Mouse (Mus musculus) heart, embryonic 13.5 days (tissue): ENCODE measurements at regions not wholly inside any gene's neighbourhood (a gene's known extent, or its start where the extent isn't known, plus 50 kb on each side); places are given as distances from the start of the nearest gene placed in this dataset.

ENCODE experiments used
- ATAC-seq: fragments of 200-750 bp; cut with Nextera tagmentation; 2 replicates; pipeline ENCODE4 v1.8.0; 2017; ENCODE audit warnings: moderate TSS enrichment; ENCODE audit not compliant: insufficient number of reproducible peaks, low FRiP score, low TSS enrichment; ENCODE audit errors: extremely low read depth
- H3K27ac ChIP-seq: fragments of 300-500 bp; sonication (generic); replicated peaks from 2 replicates; pipeline ENCODE4 v1.5.1; 2015; ENCODE audit warnings: moderate library complexity, mild to moderate bottlenecking, inconsistent platforms
- H3K27me3 ChIP-seq: fragments of 300-500 bp; sonication (generic); replicated peaks from 2 replicates; pipeline ENCODE4 v1.6.1; 2015; ENCODE audit warnings: mild to moderate bottlenecking, inconsistent platforms
- H3K36me3 ChIP-seq: fragments of 300-500 bp; sonication (generic); 2 replicates; pipeline ENCODE4 v1.6.1; 2015; ENCODE audit warnings: mild to moderate bottlenecking, inconsistent platforms
- H3K4me1 ChIP-seq: fragments of 300-500 bp; sonication (generic); 2 replicates; pipeline ENCODE4 v1.6.1; 2015; ENCODE audit warnings: inconsistent platforms
- H3K4me2 ChIP-seq: fragments of 300-500 bp; sonication (generic); 2 replicates; pipeline ENCODE4 v1.6.1; 2015; ENCODE audit warnings: inconsistent platforms, mild to moderate bottlenecking, moderate library complexity
- H3K4me3 ChIP-seq: fragments of 300-500 bp; sonication (generic); 2 replicates; pipeline ENCODE4 v1.5.1; 2015; ENCODE audit warnings: moderate library complexity, mild to moderate bottlenecking, inconsistent platforms
- H3K9ac ChIP-seq: fragments of 300-500 bp; sonication (generic); 2 replicates; pipeline ENCODE4 v1.6.1; 2015; ENCODE audit warnings: inconsistent platforms, mild to moderate bottlenecking, moderate library complexity
- H3K9me3 ChIP-seq: fragments of 300-500 bp; sonication (generic); 2 replicates; pipeline ENCODE4 v1.6.1; 2016; ENCODE audit warnings: inconsistent platforms
- WGBS: fragments of 180-500 bp; shearing (Covaris S2); methylation state at CpG from one replicate; pipeline ENCODE4 v1.1.7; 2015; ENCODE audit warnings: mixed read lengths; 5-methylcytosine and 5-hydroxymethylcytosine counted together

GRCm38 (mm10) chr9:13978842-13979241 lies 151.3 kb downstream of the Fam76b start:
- no peak overlapping the region for H3K4me3 ChIP-seq
- H3K4me1 ChIP-seq, result 0 out of 2 replicates have a peak, but pooled peaks cover 3% of the 10 kb centered on the region
- no peaks in the 10 kb centered on the region for H3K36me3 ChIP-seq
- no peak overlapping the region for H3K27ac ChIP-seq
- no peak overlapping the region for H3K4me2 ChIP-seq
- H3K9me3 ChIP-seq, result no peaks in the 10 kb centered on the region
- H3K27me3 ChIP-seq, result no peaks in the 10 kb centered on the region
- ATAC-seq, result no peak
- H3K9ac ChIP-seq, result no peak overlapping the region
- 53% methylated on average over 6 of the region's 6 CpGs for WGBS

DNA sequence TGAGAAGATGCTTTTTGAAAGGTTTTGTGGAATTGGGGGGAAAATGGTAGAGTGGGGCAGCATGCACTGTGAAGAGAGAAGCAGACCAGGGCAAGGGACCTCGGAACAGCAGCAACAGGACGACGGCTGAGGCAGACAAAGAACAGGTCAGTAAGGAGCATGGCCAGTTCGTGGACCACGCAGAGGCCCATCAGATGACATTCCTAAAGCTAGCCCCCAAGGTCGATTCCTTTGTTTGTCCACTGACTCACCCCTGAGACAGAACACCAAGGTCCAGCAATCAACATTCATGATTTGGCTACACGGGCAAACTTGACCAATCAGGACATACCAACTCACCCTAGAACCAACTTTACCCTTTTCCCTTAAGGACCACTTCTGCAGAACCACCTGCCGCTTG lies 160.0 kb downstream of the Fam76b start:
- Histone ChIP-seq H3K4me1 (peaks cover 12% of the 10 kb centered on the region; the same call in 1 of the 2 replicates), H3K27me3 (no peaks in the 10 kb centered on the region; the same call in 1 of the 2 replicates), H3K27ac (no peak overlapping the region), H3K36me3 (no peaks in the 10 kb centered on the region), H3K9me3 (no peaks in the 10 kb centered on the region), H3K4me2 (no peak overlapping the region), H3K4me3 (no peak overlapping the region), H3K9ac (no peak overlapping the region)
- WGBS, result 76% methylated on average over 8 of the region's 8 CpGs
- no peak for ATAC-seq

GRCm38 (mm10) chr9:13988901-13989300 lies 161.4 kb downstream of the Fam76b start:
- Histone ChIP-seq H3K27me3 (peaks cover 8% of the 10 kb centered on the region; the same call in 1 of the 2 replicates), H3K4me1 (peaks cover 12% of the 10 kb centered on the region; the same call in 1 of the 2 replicates), H3K36me3 (no peaks in the 10 kb centered on the region), H3K27ac (peak overlapping the region; percentile 44; the same call in 1 of the 2 replicates), H3K9ac (no peak overlapping the region), H3K9me3 (no peaks in the 10 kb centered on the region), H3K4me3 (no peak overlapping the region), H3K4me2 (0 out of 2 replicates have a peak overlapping the region, but pooled peaks have one; percentile 4)
- WGBS, result 52% methylated on average over 4 of the region's 4 CpGs
- ATAC-seq, result no peak

- 64% methylated on average over 7 of the region's 7 CpGs for WGBS
- Histone ChIP-seq H3K9ac (no peak overlapping the region), H3K4me2 (no peak overlapping the region), H3K27me3 (peaks cover 11% of the 10 kb centered on the region; the same call in 1 of the 2 replicates), H3K27ac (no peak overlapping the region), H3K36me3 (no peaks in the 10 kb centered on the region), H3K9me3 (no peaks in the 10 kb centered on the region), H3K4me1 (peaks cover 12% of the 10 kb centered on the region; the same call in 1 of the 2 replicates), H3K4me3 (no peak overlapping the region)
- no peak for ATAC-seq
Observed at GRCm38 (mm10) chr9:13990960-13991359, 163.4 kb downstream of the Fam76b start.

GRCm38 (mm10) chr9:13992728-13993127 lies 165.2 kb downstream of the Fam76b start:
- 71% methylated on average over 6 of the region's 6 CpGs for WGBS
- Histone ChIP-seq H3K9me3 (no peaks in the 10 kb centered on the region), H3K27me3 (peaks cover 11% of the 10 kb centered on the region), H3K9ac (no peak overlapping the region), H3K4me1 (peaks cover 12% of the 10 kb centered on the region; the same call in 1 of the 2 replicates), H3K4me3 (no peak overlapping the region), H3K36me3 (no peaks in the 10 kb centered on the region), H3K27ac (no peak overlapping the region), H3K4me2 (no peak overlapping the region)
- ATAC-seq, result no peak

DNA sequence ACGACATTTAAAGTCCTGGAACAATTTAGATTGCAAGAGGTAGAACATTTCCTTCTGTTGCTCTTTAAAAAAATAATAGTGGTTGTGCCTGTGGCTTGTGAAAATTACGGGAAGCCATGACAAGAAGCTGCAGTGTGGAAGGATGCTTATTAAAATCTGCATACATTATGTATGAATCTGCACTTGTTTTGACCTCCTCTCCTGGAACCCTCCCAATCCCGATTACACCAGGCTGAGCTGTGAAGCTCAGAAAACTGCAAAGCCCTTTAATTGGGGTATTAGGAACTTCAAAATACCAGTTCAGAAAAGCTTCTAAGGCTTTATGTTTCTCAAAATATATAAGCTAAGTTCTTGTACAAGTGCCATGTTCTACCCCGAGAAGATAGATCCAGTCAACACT lies 171.8 kb downstream of the Fam76b start:
- H3K9ac ChIP-seq, result no peak overlapping the region
- H3K4me1 ChIP-seq, result no peaks in the 10 kb centered on the region
- H3K36me3 ChIP-seq, result no peaks in the 10 kb centered on the region
- no peak overlapping the region for H3K4me3 ChIP-seq
- no peak for ATAC-seq
- H3K4me2 ChIP-seq, result no peak overlapping the region
- WGBS, result 71% methylated on average over 4 of the region's 4 CpGs
- H3K27me3 ChIP-seq, result peaks cover 13% of the 10 kb centered on the region
- H3K27ac ChIP-seq, result no peak overlapping the region
- no peaks in the 10 kb centered on the region for H3K9me3 ChIP-seq

DNA sequence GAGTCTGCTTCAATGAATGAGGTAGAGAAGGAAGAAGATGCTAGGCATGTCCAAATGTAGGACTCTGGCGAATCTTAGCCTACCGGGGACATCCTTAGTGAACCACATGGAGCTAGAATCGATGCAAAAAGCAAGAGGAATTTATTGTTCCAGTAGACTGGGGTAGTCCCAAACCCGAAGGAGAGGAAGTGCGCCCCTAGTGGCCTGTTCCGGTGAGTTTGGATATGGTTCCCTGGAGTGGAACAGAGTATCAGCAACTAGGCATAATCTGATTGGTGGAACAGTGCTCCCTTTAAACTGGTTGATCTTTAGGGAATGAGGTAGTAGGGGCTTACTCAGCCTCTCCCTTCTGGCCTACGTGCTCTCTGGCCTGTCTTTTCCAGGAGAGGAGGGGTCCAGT lies 174.0 kb downstream of the Fam76b start:
- H3K27ac ChIP-seq, result no peak overlapping the region
- H3K4me2 ChIP-seq, result no peak overlapping the region
- no peaks in the 10 kb centered on the region for H3K36me3 ChIP-seq
- 63% methylated on average over 7 of the region's 7 CpGs for WGBS
- no peak overlapping the region for H3K4me3 ChIP-seq
- ATAC-seq, result no peak
- no peak overlapping the region for H3K9ac ChIP-seq
- H3K9me3 ChIP-seq, result no peaks in the 10 kb centered on the region
- H3K4me1 ChIP-seq, result peaks cover 14% of the 10 kb centered on the region
- H3K27me3 ChIP-seq, result peaks cover 11% of the 10 kb centered on the region

DNA sequence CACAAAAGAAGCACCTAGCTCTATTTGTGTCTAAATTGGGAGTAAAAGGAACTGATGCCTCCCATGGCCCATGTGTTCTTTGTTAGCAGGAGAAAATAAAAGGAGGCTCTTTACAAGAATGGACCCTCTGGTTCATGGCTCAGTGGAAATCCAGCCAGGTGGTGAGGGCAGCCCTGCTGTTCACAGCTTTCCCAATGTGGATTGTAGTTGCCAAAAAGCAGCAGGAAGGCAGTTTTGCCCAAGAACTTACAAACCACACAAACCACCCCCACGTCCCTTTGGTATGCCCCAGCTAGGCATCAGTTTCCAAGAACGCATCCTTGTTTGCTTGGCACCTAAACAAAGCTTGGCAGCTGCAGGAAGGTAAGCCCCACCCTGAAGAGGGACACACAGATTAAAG lies 174.7 kb downstream of the Fam76b start:
- no peak overlapping the region for H3K9ac ChIP-seq
- no peak overlapping the region for H3K4me3 ChIP-seq
- no peak overlapping the region for H3K4me2 ChIP-seq
- WGBS, result 70% methylated on average over 2 of the region's 2 CpGs
- no peaks in the 10 kb centered on the region for H3K9me3 ChIP-seq
- no peak for ATAC-seq
- H3K27ac ChIP-seq, result no peak overlapping the region
- H3K36me3 ChIP-seq, result no peaks in the 10 kb centered on the region
- H3K27me3 ChIP-seq, result peaks cover 11% of the 10 kb centered on the region
- peaks cover 17% of the 10 kb centered on the region for H3K4me1 ChIP-seq

- no peaks in the 10 kb centered on the region; the same call in 1 of the 2 replicates for H3K9me3 ChIP-seq
- no peaks in the 10 kb centered on the region for H3K36me3 ChIP-seq
- peaks cover 11% of the 10 kb centered on the region for H3K27me3 ChIP-seq
- peaks cover 17% of the 10 kb centered on the region for H3K4me1 ChIP-seq
- no peak overlapping the region for H3K4me2 ChIP-seq
- H3K4me3 ChIP-seq, result no peak overlapping the region
- WGBS, result 72% methylated on average over 3 of the region's 3 CpGs
- no peak overlapping the region for H3K9ac ChIP-seq
- ATAC-seq, result no peak
- no peak overlapping the region for H3K27ac ChIP-seq
Observed at GRCm38 (mm10) chr9:14003163-14003562, 175.6 kb downstream of the Fam76b start.

DNA sequence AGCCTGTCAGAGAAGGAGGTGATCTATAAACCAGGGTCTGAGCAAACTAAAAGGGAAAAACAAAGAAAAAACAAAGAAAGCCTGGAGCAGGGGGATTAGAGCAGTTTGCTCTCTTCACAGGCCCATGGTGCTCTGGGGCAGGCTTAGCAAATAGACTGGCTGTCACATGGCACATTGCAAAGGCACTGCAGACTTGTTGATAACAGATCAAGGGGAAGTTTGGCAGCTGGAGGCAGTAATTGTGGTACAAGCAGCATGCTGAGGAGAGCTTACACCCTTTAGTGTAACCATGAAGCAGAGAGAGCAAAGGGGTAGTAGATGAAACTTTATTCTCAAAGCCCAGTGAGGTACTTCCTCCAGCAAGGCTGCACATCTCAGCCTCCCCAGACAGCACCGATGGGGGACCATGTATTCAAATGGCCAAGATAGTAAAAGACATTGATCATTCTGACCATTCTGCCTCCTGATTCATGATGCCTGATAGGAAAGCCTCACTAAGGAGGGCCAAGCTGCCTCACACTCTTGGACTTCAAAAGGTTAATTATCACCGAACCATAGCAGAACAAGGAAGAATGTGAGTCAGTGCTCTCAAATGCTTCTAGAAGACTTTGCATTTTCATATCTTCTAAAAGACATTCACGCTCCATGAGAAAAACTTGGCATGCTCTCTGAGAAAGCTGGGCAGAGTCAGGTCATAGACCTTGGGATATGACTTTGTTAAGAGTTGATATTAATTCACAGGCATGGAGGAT lies 178.9 kb downstream of the Fam76b start:
- Histone ChIP-seq H3K27me3 (peaks cover 11% of the 10 kb centered on the region), H3K4me2 (no peak overlapping the region), H3K4me1 (peaks cover 17% of the 10 kb centered on the region), H3K36me3 (no peaks in the 10 kb centered on the region), H3K4me3 (no peak overlapping the region), H3K9me3 (peaks cover 3% of the 10 kb centered on the region; the same call in 1 of the 2 replicates), H3K9ac (no peak overlapping the region), H3K27ac (no peak overlapping the region)
- no peak for ATAC-seq
- WGBS, result 72% methylated on average over 3 of the region's 3 CpGs

- no peak overlapping the region for H3K27ac ChIP-seq
- peaks cover 17% of the 10 kb centered on the region for H3K4me1 ChIP-seq
- no peak overlapping the region for H3K4me3 ChIP-seq
- H3K4me2 ChIP-seq, result no peak overlapping the region
- H3K27me3 ChIP-seq, result no peaks in the 10 kb centered on the region
- no peak overlapping the region for H3K9ac ChIP-seq
- ATAC-seq, result no peak
- H3K36me3 ChIP-seq, result no peaks in the 10 kb centered on the region
- WGBS, result 78% methylated on average over 5 of the region's 5 CpGs
- H3K9me3 ChIP-seq, result peaks cover 3% of the 10 kb centered on the region; the same call in 1 of the 2 replicates
Observed at GRCm38 (mm10) chr9:14009451-14009850, 181.9 kb downstream of the Fam76b start.
